Mouse (Mus musculus) stomach, embryonic 16.5 days (tissue): Measurements from ENCODE around the gene Slc25a33. TPM values are rescaled to one million over a fixed set of nuclear protein-coding genes. Genes with fewer than 3 reads are reported as not detected.
A peak's percentile ranks its signal among the peaks of the same experiment; 100 is the strongest.
"Not testable (repeated sequence)": the region's sequence is repeated elsewhere in the genome, so short reads cannot be mapped to it uniquely, and the experiment has no call there.

Experiments used
- ATAC-seq: fragments of 200-750 bp; cut with Nextera tagmentation; 2 replicates; pipeline ENCODE4 v1.8.0; 2017; ENCODE audit warnings: moderate number of reproducible peaks, moderate TSS enrichment; ENCODE audit not compliant: insufficient read depth, low FRiP score
- H3K27ac ChIP-seq: fragments of 300-500 bp; sonication (generic); 2 replicates; pipeline ENCODE4 v1.5.1; 2014; ENCODE audit warnings: low read length
- H3K27me3 ChIP-seq: fragments of 300-500 bp; sonication (generic); 2 replicates; pipeline ENCODE4 v1.6.1; 2014; ENCODE audit warnings: low read length, control low read depth, mixed read lengths; ENCODE audit not compliant: control insufficient read depth, insufficient read depth
- H3K36me3 ChIP-seq: fragments of 300-500 bp; sonication (generic); 2 replicates; pipeline ENCODE4 v1.6.1; 2014; ENCODE audit warnings: low read length; ENCODE audit not compliant: control insufficient read depth, insufficient read depth
- H3K4me1 ChIP-seq: fragments of 300-500 bp; sonication (generic); 2 replicates; pipeline ENCODE4 v1.6.1; 2014; ENCODE audit warnings: low read length, control low read depth, mixed read lengths; ENCODE audit not compliant: control insufficient read depth, insufficient read depth
- H3K4me2 ChIP-seq: fragments of 300-500 bp; sonication (generic); 2 replicates; pipeline ENCODE4 v1.6.1; 2014; ENCODE audit warnings: low read depth, low read length, mixed read lengths
- H3K4me3 ChIP-seq: fragments of 300-500 bp; sonication (generic); replicated peaks from 2 replicates; pipeline ENCODE4 v1.5.1; 2014; ENCODE audit warnings: mild to moderate bottlenecking, low read length
- H3K9ac ChIP-seq: fragments of 300-500 bp; sonication (generic); 2 replicates; pipeline ENCODE4 v1.6.1; 2014; ENCODE audit warnings: low read length
- H3K9me3 ChIP-seq: fragments of 300-500 bp; sonication (generic); replicated peaks from 2 replicates; pipeline ENCODE4 v1.6.1; 2016; ENCODE audit warnings: low read length, control low read depth; ENCODE audit not compliant: control insufficient read depth
- WGBS: fragments of 180-500 bp; shearing (Covaris S2); extraction: QIAGEN DNeasy Blood & Tissue Kit; methylation state at CpG from one replicate; pipeline ENCODE4 v1.1.7; 2014; 5-methylcytosine and 5-hydroxymethylcytosine counted together
- polyA plus RNA-seq: library from polyadenylated mRNA; unstranded; fragments of >200 nt; fragmentation: Nextera tagmentation; extraction: Ambion mirVana; gene quantifications from 2 replicates; pipeline ENCODE4 v1.2.1, GENCODE M21; 2015

The Slc25a33 gene
- polyA plus RNA-seq, 1 experiment from 2014 or later: 8.1 TPM

DNA sequence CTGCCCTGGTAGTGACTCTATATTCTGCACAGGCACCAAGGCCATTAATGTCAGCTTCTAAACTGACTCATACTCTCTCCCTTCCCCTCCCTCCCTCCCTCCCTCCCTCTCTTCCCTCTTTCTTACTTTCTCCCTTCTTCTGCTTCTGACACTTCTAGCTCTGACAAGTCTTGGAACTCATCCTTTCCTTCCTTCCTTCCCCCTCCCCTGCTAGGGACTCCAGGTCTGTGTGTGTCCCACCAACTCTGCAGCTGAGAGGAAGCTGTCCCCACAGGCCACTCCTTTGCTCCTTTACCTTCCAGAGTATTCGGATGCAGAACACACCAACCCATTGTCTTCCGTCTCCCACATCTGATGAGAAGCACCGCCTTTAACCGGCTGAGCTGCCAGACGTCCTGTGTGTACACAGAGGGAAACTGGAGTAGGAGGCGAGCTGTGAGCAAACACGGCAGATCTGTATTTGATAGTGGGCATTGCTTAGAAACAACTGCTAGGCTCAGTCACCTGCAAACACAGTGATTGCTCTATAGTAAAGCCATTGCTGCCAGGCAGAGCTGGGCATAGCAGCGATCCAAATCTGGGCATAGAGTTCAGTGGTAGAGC lies 1.8 kb upstream of the Slc25a33 start:
- peak; percentile 20; the same call in 1 of the 2 replicates for ATAC-seq
- 17% methylated on average over 8 of the region's 8 CpGs for WGBS
- Histone ChIP-seq H3K4me1 (peaks cover 30% of the 10 kb centered on the region), H3K9me3 (no peaks in the 10 kb centered on the region), H3K9ac (no peak overlapping the region), H3K27me3 (no peaks in the 10 kb centered on the region), H3K4me2 (peak overlapping the region; percentile 14; the same call in 1 of the 2 replicates), H3K36me3 (no peaks in the 10 kb centered on the region), H3K4me3 (no peak overlapping the region), H3K27ac (peak overlapping the region; percentile 64; the same call in 1 of the 2 replicates)

DNA sequence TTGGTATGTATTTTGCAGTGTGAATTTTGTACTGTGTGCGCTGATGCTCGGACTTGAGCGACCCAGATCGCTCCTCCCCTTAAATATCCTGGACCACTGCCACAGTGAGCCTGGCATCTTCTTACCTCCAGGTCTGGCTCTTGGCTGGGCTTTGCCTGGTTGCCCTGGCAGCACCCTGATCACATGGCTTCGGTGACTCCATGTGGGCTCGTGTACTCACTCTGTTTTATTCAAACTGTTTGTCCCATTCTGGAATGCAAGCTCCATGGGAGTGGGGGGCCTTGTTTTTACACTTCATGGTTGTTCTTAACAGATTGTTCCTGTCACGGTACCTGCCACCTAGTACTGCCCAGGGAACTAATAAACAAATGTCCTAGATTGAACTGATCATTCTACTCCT lies 1.3 kb upstream of the Slc25a33 start:
- Histone ChIP-seq H3K36me3 (no peaks in the 10 kb centered on the region), H3K4me1 (peaks cover 24% of the 10 kb centered on the region), H3K9ac (no peak overlapping the region), H3K27ac (peak overlapping the region; percentile 64; the same call in 1 of the 2 replicates), H3K27me3 (no peaks in the 10 kb centered on the region), H3K4me3 (no peak overlapping the region), H3K9me3 (no peaks in the 10 kb centered on the region), H3K4me2 (no peak overlapping the region)
- no peak for ATAC-seq
- 53% methylated on average over 7 of the region's 7 CpGs for WGBS

DNA sequence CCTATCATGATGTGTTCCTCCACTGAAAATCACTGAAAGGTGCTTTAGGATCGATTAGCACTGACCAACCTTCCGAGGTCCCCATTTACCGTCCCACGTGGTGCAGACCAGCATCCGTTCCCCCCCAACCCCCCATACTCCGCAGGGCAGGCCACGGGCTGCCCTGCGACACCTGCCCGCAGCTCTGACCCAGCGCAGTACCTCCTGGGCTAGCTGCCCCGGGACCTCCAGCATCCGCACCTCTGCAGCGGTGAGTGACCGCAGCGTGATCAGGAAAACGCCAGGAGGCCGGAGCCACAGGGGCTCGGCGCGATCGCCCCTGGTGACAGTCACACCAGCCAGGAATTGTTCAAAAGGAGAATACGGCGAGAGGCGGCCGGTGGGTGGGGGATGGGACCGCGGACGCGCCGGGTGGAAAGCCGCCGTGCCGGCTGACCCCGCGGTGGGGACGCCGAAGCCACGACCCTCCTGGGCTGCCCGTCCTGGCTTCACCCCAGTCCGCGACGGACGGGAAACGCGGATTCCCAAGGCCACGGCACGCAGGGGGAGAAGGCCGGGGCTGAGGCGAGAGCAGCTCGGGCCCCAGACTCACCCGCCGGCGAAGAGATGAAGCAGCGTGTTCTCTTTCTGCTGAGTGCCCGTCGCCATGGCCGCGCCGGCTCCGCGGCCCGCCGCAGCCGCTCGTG lies 526 bp downstream of the Slc25a33 start:
- Histone ChIP-seq H3K4me2 (peak overlapping the region; percentile 98), H3K36me3 (no peaks in the 10 kb centered on the region), H3K9me3 (no peaks in the 10 kb centered on the region), H3K27me3 (no peaks in the 10 kb centered on the region), H3K9ac (peak overlapping the region; percentile 84), H3K4me1 (peaks cover 19% of the 10 kb centered on the region), H3K27ac (0 out of 2 replicates have a peak overlapping the region, but pooled peaks have one; percentile 12), H3K4me3 (peak overlapping the region; percentile 79)
- WGBS: under 1% methylated on average over 61 of the region's 65 CpGs
- ATAC-seq: peak; percentile 5

DNA sequence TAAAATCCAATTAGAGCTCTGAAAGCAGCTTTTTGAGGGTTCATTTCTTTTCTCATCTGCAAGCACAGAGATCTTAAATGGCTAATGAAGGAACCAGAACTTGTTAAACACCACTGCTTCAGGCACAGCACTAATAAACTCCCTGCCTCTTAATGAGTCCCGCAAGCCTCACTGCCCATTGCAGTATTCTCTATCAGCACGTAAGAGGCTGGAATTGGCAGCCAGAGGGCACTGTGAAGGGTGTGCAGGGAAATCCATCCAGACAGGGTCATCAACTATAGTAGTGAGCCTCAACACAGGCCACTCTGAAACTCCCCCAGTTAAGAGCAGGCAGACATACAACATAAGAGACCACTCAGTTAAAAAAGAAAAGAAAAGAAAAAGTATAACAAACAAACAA lies 1.7 kb downstream of the Slc25a33 start:
- H3K4me3 ChIP-seq: no peak overlapping the region
- 37% methylated on average over 2 of the region's 2 CpGs for WGBS
- no peaks in the 10 kb centered on the region for H3K36me3 ChIP-seq
- no peak overlapping the region for H3K4me2 ChIP-seq
- H3K9me3 ChIP-seq: no peaks in the 10 kb centered on the region
- H3K27me3 ChIP-seq: no peaks in the 10 kb centered on the region
- ATAC-seq: no peak
- peaks cover 19% of the 10 kb centered on the region for H3K4me1 ChIP-seq
- no peak overlapping the region for H3K27ac ChIP-seq
- H3K9ac ChIP-seq: no peak overlapping the region

DNA sequence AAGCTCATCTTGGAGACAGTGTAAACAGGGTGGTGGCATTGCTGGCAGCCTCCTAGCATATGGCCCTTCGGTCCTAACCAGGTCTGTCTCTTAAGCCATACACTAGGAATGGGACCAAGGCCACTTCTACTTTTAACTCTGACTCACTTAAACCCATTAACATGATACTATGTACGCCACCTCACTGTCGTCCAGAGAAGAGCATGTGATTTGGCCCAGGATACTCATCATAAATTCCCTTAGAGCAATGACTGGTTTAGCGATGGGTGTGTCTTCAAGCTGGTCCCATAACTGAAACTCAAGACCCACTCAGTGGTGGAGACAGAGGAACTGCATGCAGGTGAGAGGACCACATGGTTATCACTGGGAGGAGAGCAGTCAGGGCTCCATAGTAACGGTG lies 8.9 kb downstream of the Slc25a33 start:
- Histone ChIP-seq H3K4me3 (no peak overlapping the region), H3K36me3 (no peaks in the 10 kb centered on the region), H3K27me3 (no peaks in the 10 kb centered on the region), H3K4me1 (no peaks in the 10 kb centered on the region), H3K9me3 (no peaks in the 10 kb centered on the region), H3K27ac (no peak overlapping the region), H3K4me2 (no peak overlapping the region), H3K9ac (no peak overlapping the region)
- ATAC-seq: no peak
- 89% methylated on average over 5 of the region's 5 CpGs for WGBS

DNA sequence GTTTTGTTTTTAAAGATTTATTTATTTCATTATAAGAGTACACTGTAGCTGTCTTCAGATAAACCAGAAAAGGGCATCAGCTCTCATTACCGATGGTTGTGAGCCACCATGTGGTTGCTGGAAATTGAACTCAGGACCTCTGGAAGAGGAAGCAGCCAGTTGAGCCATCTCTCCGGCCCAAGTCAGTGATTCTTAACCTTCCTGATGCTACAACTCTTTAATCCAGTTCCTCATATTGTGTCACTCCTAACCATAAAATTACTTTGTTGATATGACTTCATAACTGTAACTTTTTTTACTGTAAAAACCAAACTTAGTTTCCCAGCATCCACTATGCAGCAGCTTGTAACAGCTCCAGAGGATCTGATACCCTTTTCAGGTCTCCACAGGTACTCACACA lies 10.7 kb downstream of the Slc25a33 start:
- no peak overlapping the region for H3K27ac ChIP-seq
- ATAC-seq: no peak
- 75% methylated on average over 2 of the region's 2 CpGs for WGBS
- no peak overlapping the region for H3K4me2 ChIP-seq
- no peaks in the 10 kb centered on the region for H3K36me3 ChIP-seq
- no peaks in the 10 kb centered on the region for H3K27me3 ChIP-seq
- no peak overlapping the region for H3K4me3 ChIP-seq
- no peaks in the 10 kb centered on the region for H3K9me3 ChIP-seq
- no peak overlapping the region for H3K9ac ChIP-seq
- no peaks in the 10 kb centered on the region for H3K4me1 ChIP-seq

DNA sequence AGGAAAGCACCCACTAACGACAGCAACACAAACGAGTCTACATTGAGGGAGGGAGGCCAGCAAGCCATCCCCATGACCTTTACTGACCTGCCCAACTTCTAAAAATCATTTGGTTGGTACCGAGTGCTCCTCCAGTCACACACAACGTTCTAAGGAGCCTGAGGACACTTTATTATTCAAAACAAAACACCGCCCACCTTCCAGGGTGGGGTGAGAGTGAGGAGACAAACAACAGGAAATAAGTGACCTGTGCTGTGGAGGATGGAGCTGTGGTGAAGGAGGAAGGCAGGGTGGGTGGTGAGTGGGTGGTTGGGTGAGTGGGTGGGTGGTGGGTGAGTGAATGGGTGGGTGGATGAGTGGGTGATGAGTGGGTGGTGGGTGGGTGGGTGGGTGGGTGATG lies 14.6 kb downstream of the Slc25a33 start:
- no peak overlapping the region for H3K4me2 ChIP-seq

DNA sequence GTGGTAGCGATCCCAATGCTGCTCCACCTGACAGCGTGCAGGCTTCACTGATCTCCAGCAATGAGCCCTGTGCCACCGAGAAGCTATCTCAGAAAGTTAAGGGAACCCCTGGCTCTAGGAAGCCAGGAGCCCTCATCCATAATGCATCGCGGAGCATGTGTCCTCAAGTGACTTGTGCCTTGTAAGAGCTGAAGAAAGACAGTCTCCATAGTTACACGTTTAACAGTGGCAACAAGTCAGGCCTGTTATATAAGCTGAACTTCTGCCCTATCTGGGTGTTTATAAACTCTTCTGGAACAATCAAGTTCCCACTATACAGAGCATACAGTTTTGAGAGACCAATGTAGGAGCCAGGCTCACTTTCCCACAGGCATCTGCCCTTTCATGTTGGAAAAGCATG lies 15.7 kb downstream of the Slc25a33 start:
- Histone ChIP-seq H3K27me3 (no peaks in the 10 kb centered on the region), H3K4me2 (no peak overlapping the region), H3K4me3 (no peak overlapping the region), H3K9ac (no peak overlapping the region), H3K36me3 (no peaks in the 10 kb centered on the region), H3K27ac (no peak overlapping the region), H3K4me1 (no peaks in the 10 kb centered on the region), H3K9me3 (no peaks in the 10 kb centered on the region)
- no peak for ATAC-seq
- WGBS: 68% methylated on average over 6 of the region's 6 CpGs

More for the DNA sequence above, 14.6 kb downstream of the Slc25a33 start:
- Histone ChIP-seq H3K9me3 (no peaks in the 10 kb centered on the region), H3K4me3 (no peak overlapping the region), H3K4me1 (no peaks in the 10 kb centered on the region), H3K27ac (no peak overlapping the region), H3K9ac (no peak overlapping the region), H3K36me3 (no peaks in the 10 kb centered on the region), H3K27me3 (no peaks in the 10 kb centered on the region)
- WGBS: 69% methylated on average over 5 of the region's 5 CpGs
- no peak for ATAC-seq

DNA sequence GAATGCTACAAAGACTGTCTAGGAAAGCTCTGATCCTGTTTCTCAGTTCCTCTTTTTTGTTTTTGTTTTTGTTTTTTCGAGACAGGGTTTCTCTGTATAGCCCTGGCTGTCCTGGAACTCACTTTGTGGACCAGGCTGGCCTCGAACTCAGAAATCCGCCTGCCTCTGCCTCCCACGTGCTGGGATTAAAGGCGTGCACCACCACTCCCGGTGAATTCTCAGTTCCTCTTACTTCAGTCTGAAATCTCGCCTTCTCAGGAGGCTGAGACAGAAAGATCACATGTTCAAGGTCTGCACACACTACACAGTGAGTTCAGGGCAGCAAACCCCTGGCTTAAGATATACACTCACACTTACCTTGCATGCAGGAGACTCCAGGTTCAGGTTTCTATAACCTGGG lies 17.5 kb downstream of the Slc25a33 start:
- not testable (repeated sequence) for H3K4me1 ChIP-seq, H3K9ac ChIP-seq, H3K4me3 ChIP-seq, H3K27ac ChIP-seq, H3K27me3 ChIP-seq, H3K9me3 ChIP-seq, ATAC-seq, H3K4me2 ChIP-seq, H3K36me3 ChIP-seq
- 85% methylated on average over 7 of the region's 7 CpGs for WGBS
